Comparison of ENCODE assay signal across 16 mouse cellular contexts in genomic region chr11:90553963-90554362, GRCm38 (mm10).
"Had no signal": no experiment of that assay in that cellular context is flagged by ENCODE, and none has a peak within 500 bp of the region (broad histone marks: within the 10 kb centered on the region; RNA-seq: fewer than 3 reads in every experiment).

No protein-coding gene starts in this region.

- H3K27me3 ChIP-seq: liver, embryonic 15.5 days; neural tube, embryonic 15.5 days had no signal

- H3K4me3 ChIP-seq: limb, embryonic 10.5 days; liver, embryonic 15.5 days; midbrain, embryonic 10.5 days; myocyte; neural tube, embryonic 15.5 days had no signal

- H3K9me3 ChIP-seq: limb, embryonic 10.5 days; liver, embryonic 15.5 days; midbrain, embryonic 10.5 days; neural tube, embryonic 15.5 days had no signal

- H3K4me1 ChIP-seq: limb, embryonic 10.5 days had no signal

- H3K36me3 ChIP-seq: liver, embryonic 15.5 days; midbrain, embryonic 10.5 days; neural tube, embryonic 15.5 days had no signal

- H3K9ac ChIP-seq: liver, embryonic 15.5 days; neural tube, embryonic 15.5 days had no signal

- H3K4me2 ChIP-seq: liver, embryonic 11.5 days; liver, embryonic 15.5 days; neural tube, embryonic 15.5 days had no signal

- ATAC-seq: lung, postnatal 0 days had no signal

- H3K27ac ChIP-seq: limb, embryonic 10.5 days; liver, embryonic 15.5 days; midbrain, embryonic 10.5 days; neural tube, embryonic 15.5 days; stomach, postnatal 0 days had no signal

- DNase-seq: kidney, adult 18-20 months; kidney, postnatal 14 days; layer of hippocampus, adult 9-11 months; layer of hippocampus, postnatal 36 days; lung, adult 2 months; lung, postnatal 36 days; midbrain, embryonic 14.5 days; thymus, postnatal 4 days had no signal
